Mouse (Mus musculus) MEL (cell line): ENCODE data around the gene Ctdsp1. TPM values are rescaled to one million over a fixed set of nuclear protein-coding genes. Genes with fewer than 3 reads are reported as not detected.

ENCODE experiments used
- DNase-seq: peaks from one replicate; pipeline ENCODE4 v3.0.0; 2011; ENCODE audit warnings: low read depth, low spot score
- H3K27ac ChIP-seq: 2 replicates; pipeline ENCODE4 v1.5.1; 2012; ENCODE audit warnings: low read depth, mild to moderate bottlenecking, control low read depth, low read length, moderate library complexity; ENCODE audit not compliant: control insufficient read depth
- H3K27me3 ChIP-seq, 2 experiments: fragments of 150-350 bp in 1 of 2; sonication (generic) in 1 of 2; 2 replicates each; pipeline ENCODE4 v1.6.1; 2012; ENCODE audit warnings: low read length in 2 of 2, mild to moderate bottlenecking in 2 of 2, improper control_type of control experiment in 1 of 2, moderate library complexity in 1 of 2; ENCODE audit not compliant: insufficient read depth in 2 of 2, control insufficient read depth in 1 of 2
- H3K36me3 ChIP-seq, 2 experiments: 2 replicates each; pipeline ENCODE4 v1.6.1; 2012 to 2014; ENCODE audit warnings: low read length in 2 of 2, improper control_type of control experiment in 1 of 2, inconsistent platforms in 1 of 2, mild to moderate bottlenecking in 1 of 2; ENCODE audit not compliant: insufficient read depth in 2 of 2, control insufficient read depth in 1 of 2
- H3K4me1 ChIP-seq, 2 experiments: fragments of 150-350 bp in 1 of 2; sonication (generic) in 1 of 2; 2 replicates each; pipeline ENCODE4 v1.6.1; 2012; ENCODE audit warnings: low read length in 2 of 2, improper control_type of control experiment in 1 of 2, mild to moderate bottlenecking in 1 of 2; ENCODE audit not compliant: insufficient read depth in 2 of 2, control insufficient read depth in 1 of 2
- H3K4me3 ChIP-seq, 2 experiments: fragments of 150-350 bp in 1 of 2; sonication (generic) in 1 of 2; 2 replicates each; pipeline ENCODE4 v1.5.1; 2012; ENCODE audit warnings: low read depth in 2 of 2, low read length in 2 of 2, mild to moderate bottlenecking in 2 of 2, moderate library complexity in 2 of 2, control low read depth in 1 of 2, improper control_type of control experiment in 1 of 2; ENCODE audit not compliant: control insufficient read depth in 1 of 2, insufficient read depth in 1 of 2
- H3K79me2 ChIP-seq: 2 replicates; pipeline ENCODE4 v1.6.1; 2012; ENCODE audit warnings: mild to moderate bottlenecking, low read length, moderate library complexity; ENCODE audit not compliant: control insufficient read depth, poor library complexity, insufficient read depth
- H3K9ac ChIP-seq: 2 replicates; pipeline ENCODE4 v1.6.1; 2012; ENCODE audit warnings: low read depth, mild to moderate bottlenecking, control low read depth, low read length, moderate library complexity; ENCODE audit not compliant: control insufficient read depth, poor library complexity, severe bottlenecking
- H3K9me3 ChIP-seq: fragments of 150-350 bp; sonication (generic); replicated peaks from 2 replicates; pipeline ENCODE4 v1.6.1; 2012; ENCODE audit warnings: mild to moderate bottlenecking, low read length, improper control_type of control experiment, moderate library complexity; ENCODE audit not compliant: insufficient read depth
- BHLHE40 ChIP-seq: IDR thresholded peaks from 2 replicates; pipeline ENCODE4 v1.6.1; 2012; ENCODE audit warnings: low read depth, mild to moderate bottlenecking, inconsistent platforms, low read length, improper control_type of control experiment, borderline replicate concordance
- CHD2 ChIP-seq: IDR thresholded peaks from 2 replicates; pipeline ENCODE4 v1.6.1; 2011; ENCODE audit warnings: low read length, improper control_type of control experiment
- CTCF ChIP-seq, 3 experiments: IDR thresholded peaks in 2 of 3; conservative IDR thresholded peaks in 1 of 3; 2 replicates each; pipeline ENCODE4 v1.5.1; 2011 to 2012; ENCODE audit warnings: low read length in 3 of 3, low read depth in 2 of 3, mild to moderate bottlenecking in 2 of 3, improper control_type of control experiment in 1 of 3, inconsistent platforms in 1 of 3, mixed read lengths in 1 of 3, moderate library complexity in 1 of 3; ENCODE audit not compliant: control insufficient read depth in 1 of 3, insufficient read depth in 1 of 3, poor library complexity in 1 of 3, severe bottlenecking in 1 of 3
- E2F4 ChIP-seq: IDR thresholded peaks from 2 replicates; pipeline ENCODE4 v1.6.1; 2011; ENCODE audit warnings: low read depth, low read length, improper control_type of control experiment, borderline replicate concordance
- ELF1 ChIP-seq: IDR thresholded peaks from 2 replicates; pipeline ENCODE4 v1.6.1; 2014; ENCODE audit warnings: low read depth, mild to moderate bottlenecking, inconsistent platforms, low read length, improper control_type of control experiment, moderate library complexity
- EP300 ChIP-seq, 2 experiments: IDR thresholded peaks; 2 replicates each; pipeline ENCODE4 v1.6.1; 2011; ENCODE audit warnings: improper control_type of control experiment in 2 of 2, low read length in 2 of 2, low read depth in 1 of 2, mild to moderate bottlenecking in 1 of 2
- GABPA ChIP-seq: IDR thresholded peaks from 2 replicates; pipeline ENCODE4 v1.6.1; 2012; ENCODE audit warnings: low read depth, mild to moderate bottlenecking, inconsistent platforms, low read length, improper control_type of control experiment, moderate library complexity
- GATA1 ChIP-seq: IDR thresholded peaks from 2 replicates; pipeline ENCODE4 v1.6.1; 2011; ENCODE audit warnings: low read depth, low read length, improper control_type of control experiment
- HCFC1 ChIP-seq: IDR thresholded peaks from 2 replicates; pipeline ENCODE4 v1.6.1; 2012; ENCODE audit warnings: low read depth, mild to moderate bottlenecking, inconsistent platforms, low read length, improper control_type of control experiment, moderate library complexity
- JUND ChIP-seq: IDR thresholded peaks from 2 replicates; pipeline ENCODE4 v1.6.1; 2011; ENCODE audit warnings: low read depth, mild to moderate bottlenecking, improper control_type of control experiment, low read length
- KAT2A ChIP-seq: conservative IDR thresholded peaks from 2 replicates; pipeline ENCODE4 v1.6.1; 2012; ENCODE audit warnings: low read depth, low read length, improper control_type of control experiment, inconsistent platforms
- MAFK ChIP-seq: IDR thresholded peaks from 2 replicates; pipeline ENCODE4 v1.6.1; 2011; ENCODE audit warnings: low read depth, mild to moderate bottlenecking, low read length, improper control_type of control experiment, borderline replicate concordance
- MAZ ChIP-seq: IDR thresholded peaks from 2 replicates; pipeline ENCODE4 v1.6.1; 2012; ENCODE audit warnings: low read depth, mild to moderate bottlenecking, inconsistent platforms, low read length, improper control_type of control experiment
- MEF2A ChIP-seq: IDR thresholded peaks from 2 replicates; pipeline ENCODE4 v1.6.1; 2014; ENCODE audit warnings: low read depth, mild to moderate bottlenecking, inconsistent platforms, low read length, improper control_type of control experiment; ENCODE audit not compliant: poor library complexity, insufficient replicate concordance, severe bottlenecking; ENCODE audit errors: extremely low read depth
- MXI1 ChIP-seq: IDR thresholded peaks from 2 replicates; pipeline ENCODE4 v1.6.1; 2011; ENCODE audit warnings: mild to moderate bottlenecking, low read depth, low read length, improper control_type of control experiment
- MYB ChIP-seq: IDR thresholded peaks from 2 replicates; pipeline ENCODE4 v1.6.1; 2011; ENCODE audit warnings: mild to moderate bottlenecking, low read depth, low read length, improper control_type of control experiment
- MYC ChIP-seq: IDR thresholded peaks from 2 replicates; pipeline ENCODE4 v1.6.1; 2011; ENCODE audit warnings: low read depth, mild to moderate bottlenecking, low read length, improper control_type of control experiment, moderate library complexity
- NELFE ChIP-seq: IDR thresholded peaks from 2 replicates; pipeline ENCODE4 v1.6.1; 2011; ENCODE audit warnings: low read depth, low read length, improper control_type of control experiment
- NRF1 ChIP-seq: IDR thresholded peaks from 2 replicates; pipeline ENCODE4 v1.6.1; 2014; ENCODE audit warnings: low read depth, mild to moderate bottlenecking, inconsistent platforms, low read length, improper control_type of control experiment, moderate library complexity; ENCODE audit not compliant: poor library complexity, insufficient read depth, severe bottlenecking
- RCOR1 ChIP-seq: IDR thresholded peaks from 2 replicates; pipeline ENCODE4 v1.6.1; 2012; ENCODE audit warnings: low read depth, mild to moderate bottlenecking, inconsistent platforms, low read length, improper control_type of control experiment
- SIN3A ChIP-seq: IDR thresholded peaks from 2 replicates; pipeline ENCODE4 v1.6.1; 2012; ENCODE audit warnings: low read length, improper control_type of control experiment, inconsistent platforms
- UBTF ChIP-seq: IDR thresholded peaks from 2 replicates; pipeline ENCODE4 v1.6.1; 2012; ENCODE audit warnings: low read depth, mild to moderate bottlenecking, inconsistent platforms, low read length, improper control_type of control experiment, moderate library complexity, borderline replicate concordance; ENCODE audit not compliant: insufficient read depth
- USF1 ChIP-seq: IDR thresholded peaks from 2 replicates; pipeline ENCODE4 v1.6.1; 2014; ENCODE audit warnings: low read depth, mild to moderate bottlenecking, inconsistent platforms, low read length, improper control_type of control experiment, moderate library complexity
- ZC3H11A ChIP-seq: IDR thresholded peaks from 2 replicates; pipeline ENCODE4 v1.6.1; 2012; ENCODE audit warnings: low read depth, mild to moderate bottlenecking, inconsistent platforms, low read length, improper control_type of control experiment
- ZKSCAN1 ChIP-seq: IDR thresholded peaks from 2 replicates; pipeline ENCODE4 v1.6.1; 2012; ENCODE audit warnings: low read depth, mild to moderate bottlenecking, inconsistent platforms, low read length, improper control_type of control experiment, moderate library complexity
- ZMIZ1 ChIP-seq: IDR thresholded peaks from 2 replicates; pipeline ENCODE4 v1.6.1; 2012; ENCODE audit warnings: low read depth, mild to moderate bottlenecking, inconsistent platforms, low read length, improper control_type of control experiment, moderate library complexity
- ZNF384 ChIP-seq: IDR thresholded peaks from 2 replicates; pipeline ENCODE4 v1.6.1; 2012; ENCODE audit warnings: low read depth, mild to moderate bottlenecking, inconsistent platforms, low read length, improper control_type of control experiment
- polyA plus RNA-seq, 2 experiments: library from polyadenylated mRNA; stranded (reverse) in 1 of 2; unstranded in 1 of 2; fragments of >175 nt in 1 of 2; fragments of >200 nt in 1 of 2; gene quantifications; 2 replicates each; pipeline versions ENCODE4 v1.2.1 to v1.2.4; 2012; ENCODE audit warnings: low replicate concordance in 2 of 2, low read depth in 1 of 2; ENCODE audit not compliant: insufficient read length in 2 of 2, insufficient read depth in 1 of 2, missing spikeins in 1 of 2
- total RNA-seq: library from RNA; depleted of rRNA; stranded (reverse); fragments of 300-350 nt; gene quantifications from 2 replicates; pipeline ENCODE4 v1.2.3, GENCODE M21; 2012

Ctdsp1 gene
- total and polyA plus RNA-seq, 3 experiments, result 18.0 to 69.8 TPM; not detected in 1

DNA sequence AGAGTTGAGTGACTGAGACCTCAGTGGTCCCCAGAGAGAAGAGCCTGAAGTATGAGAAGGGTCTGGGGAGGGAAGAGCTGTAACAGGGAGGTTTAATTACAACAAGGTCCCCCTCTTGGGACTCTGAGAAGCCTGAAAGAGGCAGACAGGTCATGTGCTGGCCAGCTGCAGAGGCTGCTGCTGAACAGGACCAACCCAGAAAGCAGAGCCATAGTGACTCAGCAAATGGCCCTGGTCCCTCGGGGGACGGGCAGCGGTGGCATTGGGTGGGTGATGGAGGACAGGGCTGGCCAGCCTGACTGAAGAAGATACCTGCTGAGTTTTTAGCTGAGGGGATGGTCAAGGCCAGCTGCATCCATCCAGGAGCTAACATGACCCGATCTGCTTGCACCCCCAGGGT is 14.9 kb upstream of the Ctdsp1 start:
- Histone ChIP-seq H3K9ac (no peak overlapping the region), H3K36me3 (no peaks in the 10 kb centered on the region; a peak in 2 of 4 replicates), H3K79me2 (no peaks in the 10 kb centered on the region), H3K4me3 (no peak overlapping the region), H3K27ac (no peak overlapping the region), H3K27me3 (no peaks in the 10 kb centered on the region; a peak in 1 of 4 replicates)
- TF ChIP-seq E2F4 (no peak), USF1 (no peak), ZC3H11A (no peak), MYC (no peak), KAT2A (no peak), CTCF (IDR thresholded peaks at IDR 0.05 in 2 of 3, conservative IDR thresholded peaks at IDR 0.05 in 1 of 3; ENCODE audit: control insufficient read depth in 1 of 3, insufficient read depth in 1 of 3, low read depth in 2 of 3, low read length in 3 of 3, poor library complexity in 1 of 3, severe bottlenecking in 1 of 3) (no peak), ZNF384 (no peak), MAZ (no peak), MXI1 (no peak), JUND (no peak), GABPA (no peak), EP300 (IDR thresholded peaks at IDR 0.05; ENCODE audit: low read depth in 1 of 2, low read length in 2 of 2) (no peak)
- TF ChIP-seq, all 39 proteins: peak for 0
- no peak for DNase-seq
- H3K9me3 ChIP-seq, result no peaks in the 10 kb centered on the region
- peaks cover 0 to 12% of the 10 kb centered on the region in 2 experiments; a peak in 3 of 4 replicates for H3K4me1 ChIP-seq

DNA sequence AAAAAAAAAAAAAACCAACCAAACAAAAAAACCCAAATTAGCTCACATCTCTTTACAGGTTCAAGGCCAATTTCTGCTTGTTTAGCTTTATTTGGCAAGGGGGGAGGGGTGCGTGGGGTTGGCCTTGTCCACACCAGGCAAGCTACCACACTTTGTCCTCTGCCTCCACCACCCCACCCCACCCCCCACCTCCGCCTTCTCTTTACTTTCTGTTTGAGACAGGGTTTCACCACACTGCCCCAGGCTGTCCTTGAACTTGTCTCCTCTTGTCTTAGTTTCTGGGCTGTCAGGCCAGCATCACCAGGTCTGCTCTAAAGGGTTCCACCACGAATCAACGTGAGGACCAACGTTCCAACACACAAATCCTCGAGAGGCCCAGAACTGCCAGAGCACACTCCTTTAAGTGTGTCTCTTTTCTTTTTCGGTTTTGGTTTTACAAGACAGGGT is 12.2 kb upstream of the Ctdsp1 start:
- Histone ChIP-seq H3K9ac (no peak overlapping the region), H3K27ac (no peak overlapping the region), H3K4me3 (no peak overlapping the region), H3K4me1 (peaks cover 0 to 12% of the 10 kb centered on the region in 2 experiments; a peak in 3 of 4 replicates), H3K79me2 (no peaks in the 10 kb centered on the region), H3K27me3 (no peaks in the 10 kb centered on the region), H3K36me3 (no peaks in the 10 kb centered on the region; a peak in 2 of 4 replicates), H3K9me3 (no peaks in the 10 kb centered on the region)
- TF ChIP-seq MAZ (no peak), ELF1 (no peak), RCOR1 (no peak), USF1 (no peak), MXI1 (no peak), MYB (no peak), SIN3A (no peak), NRF1 (no peak), ZMIZ1 (no peak), ZNF384 (no peak; the same call in 1 of the 2 replicates), BHLHE40 (no peak), CHD2 (no peak), CTCF (IDR thresholded peaks at IDR 0.05 in 2 of 3, conservative IDR thresholded peaks at IDR 0.05 in 1 of 3; ENCODE audit: control insufficient read depth in 1 of 3, insufficient read depth in 1 of 3, low read depth in 2 of 3, low read length in 3 of 3, poor library complexity in 1 of 3, severe bottlenecking in 1 of 3) (no peak), MEF2A (no peak), ZKSCAN1 (no peak), NELFE (no peak), UBTF (no peak), MAFK (no peak), GATA1 (no peak), HCFC1 (no peak)
- DNase-seq, result no peak
